Mouse (Mus musculus) neural tube, embryonic 12.5 days (tissue): Measurements from ENCODE around the gene Ogfod2. TPM values are rescaled to one million over a fixed set of nuclear protein-coding genes. Genes with fewer than 3 reads are reported as not detected.

Experiments
- ATAC-seq: fragments of 200-750 bp; cut with Nextera tagmentation; 2 replicates; pipeline ENCODE4 v1.8.0; 2017; ENCODE audit warnings: low read depth, mild to moderate bottlenecking, moderate TSS enrichment, moderate library complexity; ENCODE audit not compliant: low FRiP score
- H3K27ac ChIP-seq: fragments of 300-500 bp; sonication (generic); 2 replicates; pipeline ENCODE4 v1.5.1; 2016
- H3K27me3 ChIP-seq: fragments of 300-500 bp; sonication (generic); replicated peaks from 2 replicates; pipeline ENCODE4 v1.6.1; 2016; ENCODE audit warnings: mild to moderate bottlenecking
- H3K36me3 ChIP-seq: fragments of 300-500 bp; sonication (generic); 2 replicates; pipeline ENCODE4 v1.6.1; 2016; ENCODE audit warnings: mild to moderate bottlenecking
- H3K4me1 ChIP-seq: fragments of 300-500 bp; sonication (generic); 2 replicates; pipeline ENCODE4 v1.6.1; 2016
- H3K4me2 ChIP-seq: fragments of 300-500 bp; sonication (generic); replicated peaks from 2 replicates; pipeline ENCODE4 v1.6.1; 2016; ENCODE audit warnings: mild to moderate bottlenecking
- H3K4me3 ChIP-seq: fragments of 300-500 bp; sonication (generic); 2 replicates; pipeline ENCODE4 v1.5.1; 2016
- H3K9ac ChIP-seq: fragments of 300-500 bp; sonication (generic); 2 replicates; pipeline ENCODE4 v1.6.1; 2016; ENCODE audit warnings: mild to moderate bottlenecking
- H3K9me3 ChIP-seq: fragments of 300-500 bp; sonication (generic); 2 replicates; pipeline ENCODE4 v1.6.1; 2016; ENCODE audit warnings: mild to moderate bottlenecking
- WGBS: fragments of 180-500 bp; shearing (Covaris S2); methylation state at CpG from one replicate; pipeline ENCODE4 v1.1.7; 2016; 5-methylcytosine and 5-hydroxymethylcytosine counted together
- polyA plus RNA-seq: library from polyadenylated mRNA; unstranded; fragments of >200 nt; fragmentation: Nextera tagmentation; extraction: Ambion mirVana; gene quantifications from 2 replicates; pipeline ENCODE4 v1.2.1, GENCODE M21; 2016

The Ogfod2 gene
- polyA plus RNA-seq, result 28.1 and 28.8 TPM in 2 replicates

GRCm38 (mm10) chr5:124111742-124112497 lies at the start of gene Ogfod2:
Ogfod2 (plus strand) TSS chr5:124112297.
- Histone ChIP-seq H3K4me1 (peaks cover 32% of the 10 kb centered on the region), H3K9ac (peak within 1 kb of the TSS; percentile 70), H3K27ac (peak within 1 kb of the TSS; percentile 69; the same call in 1 of the 2 replicates), H3K36me3 (no peaks in the 10 kb centered on the region), H3K9me3 (no peaks in the 10 kb centered on the region), H3K27me3 (no peaks in the 10 kb centered on the region), H3K4me2 (peak within 1 kb of the TSS; percentile 83), H3K4me3 (peak within 1 kb of the TSS; percentile 77)
- under 1% methylated on average over 66 of the region's 66 CpGs for WGBS
- peak; percentile 95 for ATAC-seq

GRCm38 (mm10) chr5:124069657-124070056 lies 42.4 kb upstream of the Ogfod2 start:
- WGBS, result 85% methylated on average over 3 of the region's 3 CpGs
- ATAC-seq, result no peak
- H3K27me3 ChIP-seq, result no peaks in the 10 kb centered on the region

GRCm38 (mm10) chr5:124073682-124074081 lies 38.4 kb upstream of the Ogfod2 start:
- no peaks in the 10 kb centered on the region for H3K36me3 ChIP-seq
- no peak overlapping the region for H3K4me2 ChIP-seq
- no peak overlapping the region for H3K4me3 ChIP-seq
- H3K9me3 ChIP-seq, result no peaks in the 10 kb centered on the region
- WGBS, result 67% methylated on average over 9 of the region's 9 CpGs
- no peaks in the 10 kb centered on the region for H3K27me3 ChIP-seq
- H3K9ac ChIP-seq, result no peak overlapping the region
- H3K4me1 ChIP-seq, result peaks cover 13% of the 10 kb centered on the region
- H3K27ac ChIP-seq, result no peak overlapping the region
- ATAC-seq, result no peak

More at GRCm38 (mm10) chr5:124069657-124070056, 42.4 kb upstream of the Ogfod2 start:
- Histone ChIP-seq H3K4me3 (no peak overlapping the region), H3K9ac (no peak overlapping the region), H3K4me2 (no peak overlapping the region), H3K9me3 (no peaks in the 10 kb centered on the region), H3K27ac (no peak overlapping the region), H3K4me1 (peaks cover 3% of the 10 kb centered on the region; the same call in 1 of the 2 replicates), H3K36me3 (no peaks in the 10 kb centered on the region)

- Histone ChIP-seq H3K9me3 (no peaks in the 10 kb centered on the region), H3K36me3 (no peaks in the 10 kb centered on the region), H3K9ac (no peak overlapping the region), H3K27me3 (no peaks in the 10 kb centered on the region), H3K4me2 (no peak overlapping the region), H3K4me3 (no peak overlapping the region), H3K4me1 (peaks cover 23% of the 10 kb centered on the region), H3K27ac (no peak overlapping the region)
- ATAC-seq, result no peak
- WGBS, result 70% methylated on average over 10 of the region's 10 CpGs
Observed at GRCm38 (mm10) chr5:124074845-124075307, 37.2 kb upstream of the Ogfod2 start.

GRCm38 (mm10) chr5:124075716-124076115 lies 36.4 kb upstream of the Ogfod2 start:
- Histone ChIP-seq H3K4me2 (no peak overlapping the region), H3K4me3 (no peak overlapping the region), H3K9ac (no peak overlapping the region), H3K27ac (no peak overlapping the region), H3K36me3 (no peaks in the 10 kb centered on the region), H3K27me3 (no peaks in the 10 kb centered on the region), H3K4me1 (peaks cover 23% of the 10 kb centered on the region), H3K9me3 (no peaks in the 10 kb centered on the region)
- no peak for ATAC-seq
- WGBS, result 76% methylated on average over 9 of the region's 9 CpGs

GRCm38 (mm10) chr5:124076559-124076958 lies 35.5 kb upstream of the Ogfod2 start:
- Histone ChIP-seq H3K4me1 (peaks cover 23% of the 10 kb centered on the region), H3K9me3 (no peaks in the 10 kb centered on the region), H3K9ac (no peak overlapping the region), H3K27ac (no peak overlapping the region), H3K4me2 (no peak overlapping the region), H3K27me3 (no peaks in the 10 kb centered on the region), H3K36me3 (no peaks in the 10 kb centered on the region), H3K4me3 (no peak overlapping the region)
- no peak for ATAC-seq
- 57% methylated on average over 9 of the region's 9 CpGs for WGBS

GRCm38 (mm10) chr5:124077241-124077640 lies 34.9 kb upstream of the Ogfod2 start:
- H3K4me3 ChIP-seq, result no peak overlapping the region
- no peaks in the 10 kb centered on the region for H3K36me3 ChIP-seq
- H3K9me3 ChIP-seq, result no peaks in the 10 kb centered on the region
- ATAC-seq, result no peak
- no peaks in the 10 kb centered on the region for H3K27me3 ChIP-seq
- H3K27ac ChIP-seq, result no peak overlapping the region
- 87% methylated on average over 13 of the region's 13 CpGs for WGBS
- H3K4me1 ChIP-seq, result peaks cover 20% of the 10 kb centered on the region
- H3K9ac ChIP-seq, result no peak overlapping the region
- H3K4me2 ChIP-seq, result no peak overlapping the region

- H3K27ac ChIP-seq, result no peak overlapping the region
Observed at GRCm38 (mm10) chr5:124077856-124078460, 34.1 kb upstream of the Ogfod2 start.

GRCm38 (mm10) chr5:124078794-124079416 lies 33.2 kb upstream of the Ogfod2 start:
- WGBS, result 63% methylated on average over 9 of the region's 9 CpGs
- Histone ChIP-seq H3K9me3 (no peaks in the 10 kb centered on the region), H3K4me3 (no peak overlapping the region), H3K27ac (no peak overlapping the region), H3K27me3 (no peaks in the 10 kb centered on the region), H3K4me2 (no peak overlapping the region), H3K4me1 (peaks cover 20% of the 10 kb centered on the region), H3K36me3 (no peaks in the 10 kb centered on the region), H3K9ac (no peak overlapping the region)
- peak; percentile 79 for ATAC-seq

More at GRCm38 (mm10) chr5:124077856-124078460, 34.1 kb upstream of the Ogfod2 start:
- peaks cover 20% of the 10 kb centered on the region for H3K4me1 ChIP-seq
- H3K9me3 ChIP-seq, result no peaks in the 10 kb centered on the region
- H3K36me3 ChIP-seq, result no peaks in the 10 kb centered on the region
- no peak overlapping the region for H3K4me2 ChIP-seq
- no peak for ATAC-seq
- H3K27me3 ChIP-seq, result no peaks in the 10 kb centered on the region
- 68% methylated on average over 6 of the region's 6 CpGs for WGBS
- no peak overlapping the region for H3K4me3 ChIP-seq
- H3K9ac ChIP-seq, result no peak overlapping the region

GRCm38 (mm10) chr5:124079880-124080279 lies 32.2 kb upstream of the Ogfod2 start:
- Histone ChIP-seq H3K9me3 (no peaks in the 10 kb centered on the region), H3K36me3 (no peaks in the 10 kb centered on the region), H3K4me3 (no peak overlapping the region), H3K27ac (no peak overlapping the region), H3K27me3 (no peaks in the 10 kb centered on the region), H3K9ac (no peak overlapping the region), H3K4me1 (peaks cover 20% of the 10 kb centered on the region), H3K4me2 (no peak overlapping the region)
- no peak for ATAC-seq
- 93% methylated on average over 17 of the region's 17 CpGs for WGBS

- 84% methylated on average over 10 of the region's 10 CpGs for WGBS
- Histone ChIP-seq H3K9me3 (no peaks in the 10 kb centered on the region), H3K9ac (no peak overlapping the region)
Observed at GRCm38 (mm10) chr5:124082447-124082846, 29.6 kb upstream of the Ogfod2 start.

More at GRCm38 (mm10) chr5:124082447-124082846, 29.6 kb upstream of the Ogfod2 start:
- no peak for ATAC-seq
- Histone ChIP-seq H3K27me3 (no peaks in the 10 kb centered on the region), H3K4me3 (no peak overlapping the region), H3K4me2 (no peak overlapping the region), H3K27ac (no peak overlapping the region), H3K4me1 (peaks cover 20% of the 10 kb centered on the region), H3K36me3 (no peaks in the 10 kb centered on the region)
